Mouse (Mus musculus): Measurements from ENCODE around the gene Tmem147.

DNA sequence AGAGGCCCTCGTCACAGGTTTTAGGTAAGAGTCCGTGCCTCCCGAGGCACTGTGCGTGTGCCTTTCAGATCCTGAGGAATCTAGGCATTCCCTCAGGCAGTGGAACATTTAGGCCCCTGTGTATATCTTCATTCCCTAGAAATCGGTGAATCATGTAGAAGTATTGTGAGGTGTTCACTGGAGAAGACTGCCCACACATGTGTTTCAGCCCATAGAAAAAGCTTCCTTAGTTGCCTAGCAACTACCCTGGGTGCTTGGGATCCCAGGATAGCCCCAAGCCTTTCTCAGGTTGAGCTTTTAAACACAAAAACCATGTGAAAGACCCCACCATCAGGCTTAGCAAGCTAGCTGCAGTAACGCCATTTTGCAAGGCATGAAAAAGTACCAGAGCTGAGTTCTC is 41.0 kb downstream of the Tmem147 start:
- TF ChIP-seq CTCF (IDR thresholded peaks at IDR 0.05; ENCODE audit: borderline replicate concordance, control insufficient read depth, extremely low read depth, insufficient read depth, low read length, poor library complexity) (no peak), POLR2A (IDR thresholded peaks at IDR 0.05; ENCODE audit: control insufficient read depth, extremely low read depth, insufficient read depth, low read length, poor library complexity) (no peak)

Measured in thymus, adult 2 months (tissue).